Mouse (Mus musculus): ENCODE data around the gene Cbr4. TPM values are rescaled to one million over a fixed set of nuclear protein-coding genes. Genes with fewer than 3 reads are reported as not detected.
A peak's percentile ranks its signal among the peaks of the same experiment; 100 is the strongest.

The Cbr4 gene
- polyA plus RNA-seq, 1 experiment, result 11.7 TPM

- TF ChIP-seq CTCF (IDR thresholded peaks at IDR 0.05; ENCODE audit: borderline replicate concordance, extremely low read depth, insufficient read depth, insufficient read length), result no peak
- TF ChIP-seq POLR2A (IDR thresholded peaks at IDR 0.05; ENCODE audit: borderline replicate concordance, extremely low read depth, insufficient read depth, insufficient read length, poor library complexity, severe bottlenecking), result no peak
- peak; percentile 68 for DNase-seq (ENCODE audit: low read depth)
These were observed 20.6 kb upstream of the Cbr4 start for GRCm38 (mm10) chr8:61466696-61467552.

DNA sequence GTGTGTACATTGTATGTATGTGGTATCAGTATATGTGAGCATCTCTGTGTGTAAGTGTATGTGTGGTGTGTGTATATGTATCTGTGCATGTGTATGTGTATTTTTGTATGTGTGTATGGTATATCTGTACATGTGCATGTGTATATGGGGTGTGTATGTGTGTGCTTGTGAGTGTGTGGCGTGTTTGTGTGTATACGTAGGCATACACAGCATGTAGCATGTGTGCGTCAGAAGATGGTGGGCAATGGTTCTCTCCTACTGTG lies 20.1 kb upstream of the Cbr4 start:
- TF ChIP-seq POLR2A (IDR thresholded peaks at IDR 0.05; ENCODE audit: borderline replicate concordance, extremely low read depth, insufficient read depth, insufficient read length, poor library complexity, severe bottlenecking) (no peak), CTCF (IDR thresholded peaks at IDR 0.05; ENCODE audit: borderline replicate concordance, extremely low read depth, insufficient read depth, insufficient read length) (no peak)
- no peak for DNase-seq (ENCODE audit: low read depth)

DNA sequence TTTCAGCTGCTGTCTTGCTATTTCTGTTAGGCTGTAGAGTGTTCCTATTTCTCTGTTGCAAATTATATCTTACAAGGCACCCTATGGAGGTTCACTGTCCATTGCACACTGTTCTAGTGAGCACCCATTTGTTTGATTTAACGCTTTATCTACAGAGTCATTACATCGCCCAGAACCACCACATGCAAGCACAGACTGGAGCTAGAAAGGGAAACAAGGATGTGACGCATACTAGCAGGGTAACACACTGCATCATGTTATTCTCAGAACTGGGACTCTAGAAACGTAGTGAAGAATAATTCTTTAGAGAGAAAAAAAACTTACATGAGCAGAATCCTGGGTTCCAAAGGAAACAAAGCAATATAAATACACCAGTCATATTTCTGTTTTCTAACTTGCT lies 17.3 kb upstream of the Cbr4 start:
- no peak for DNase-seq (ENCODE audit: low read depth)
- TF ChIP-seq POLR2A (IDR thresholded peaks at IDR 0.05; ENCODE audit: borderline replicate concordance, extremely low read depth, insufficient read depth, insufficient read length, poor library complexity, severe bottlenecking), result no peak
- TF ChIP-seq CTCF (IDR thresholded peaks at IDR 0.05; ENCODE audit: borderline replicate concordance, extremely low read depth, insufficient read depth, insufficient read length), result no peak

DNA sequence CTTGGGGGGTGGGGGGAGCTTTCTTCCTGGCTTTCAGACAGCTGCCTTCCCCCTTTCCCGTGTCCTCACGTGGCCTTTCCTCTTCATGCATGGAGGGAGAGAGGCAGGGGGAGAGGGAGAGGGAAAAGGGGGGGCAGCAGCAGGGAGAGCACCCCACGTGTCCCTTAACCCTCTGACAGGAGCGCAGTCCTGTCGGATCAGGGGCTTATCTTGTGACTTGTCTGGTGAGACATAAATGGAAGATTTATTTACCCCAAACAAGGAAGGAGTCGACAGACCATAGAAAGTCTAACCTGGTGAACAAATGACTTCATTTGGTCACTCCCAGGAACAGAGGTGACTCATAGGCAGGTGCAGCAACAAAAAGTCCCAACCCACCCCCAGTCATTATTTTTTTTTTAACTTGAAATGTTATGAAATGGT lies 12.3 kb upstream of the Cbr4 start:
- TF ChIP-seq POLR2A (IDR thresholded peaks at IDR 0.05; ENCODE audit: borderline replicate concordance, extremely low read depth, insufficient read depth, insufficient read length, poor library complexity, severe bottlenecking) (no peak), CTCF (IDR thresholded peaks at IDR 0.05; ENCODE audit: borderline replicate concordance, extremely low read depth, insufficient read depth, insufficient read length) (no peak)
- no peak for DNase-seq (ENCODE audit: low read depth)

- no peak for TF ChIP-seq CTCF (IDR thresholded peaks at IDR 0.05; ENCODE audit: borderline replicate concordance, extremely low read depth, insufficient read depth, insufficient read length)
- TF ChIP-seq POLR2A (IDR thresholded peaks at IDR 0.05; ENCODE audit: borderline replicate concordance, extremely low read depth, insufficient read depth, insufficient read length, poor library complexity, severe bottlenecking), result no peak
- no peak for DNase-seq (ENCODE audit: low read depth)
These were observed 11.4 kb upstream of the Cbr4 start for GRCm38 (mm10) chr8:61476160-61476559.

DNA sequence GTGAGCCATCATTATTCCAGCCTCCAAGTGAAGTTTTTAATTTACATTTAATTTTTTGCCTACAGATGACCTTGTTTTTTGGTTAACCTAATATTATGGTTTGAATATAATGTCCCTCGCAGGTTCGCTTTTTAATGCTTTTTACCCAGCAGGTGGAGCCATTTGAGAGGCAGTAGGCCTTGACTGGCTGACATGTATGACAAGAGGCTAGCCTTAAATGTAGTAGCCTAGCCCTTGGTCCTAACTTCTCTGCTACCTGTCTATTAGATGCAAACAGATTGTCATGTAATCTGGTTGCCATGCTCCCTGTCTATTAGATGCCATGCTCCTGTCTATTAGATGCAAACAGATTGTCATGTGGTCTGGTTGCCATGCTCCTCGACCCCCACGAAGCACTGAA lies 9.4 kb upstream of the Cbr4 start:
- TF ChIP-seq CTCF (IDR thresholded peaks at IDR 0.05; ENCODE audit: borderline replicate concordance, extremely low read depth, insufficient read depth, insufficient read length), result no peak
- TF ChIP-seq POLR2A (IDR thresholded peaks at IDR 0.05; ENCODE audit: borderline replicate concordance, extremely low read depth, insufficient read depth, insufficient read length, poor library complexity, severe bottlenecking), result no peak
- DNase-seq (ENCODE audit: low read depth), result no peak

DNA sequence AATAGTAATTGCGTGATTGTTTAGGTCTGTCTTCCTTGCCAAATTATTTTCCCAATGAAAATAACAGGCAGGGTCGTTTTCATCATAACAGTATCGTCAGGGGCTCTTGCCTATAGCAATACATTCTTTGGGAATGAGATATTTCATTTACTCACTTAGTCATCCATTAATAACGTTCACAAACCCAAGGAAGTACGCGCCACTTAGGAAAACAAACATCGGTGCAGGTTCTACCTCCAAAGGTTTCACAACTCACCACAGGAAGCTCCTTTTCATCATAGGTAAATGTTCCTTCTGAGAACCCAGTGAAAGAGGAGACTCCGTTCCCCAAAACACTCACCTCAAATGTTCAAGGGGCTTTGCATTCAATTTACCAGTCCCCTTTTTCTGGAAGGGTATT lies 8.7 kb upstream of the Cbr4 start:
- DNase-seq (ENCODE audit: low read depth), result no peak
- no peak for TF ChIP-seq CTCF (IDR thresholded peaks at IDR 0.05; ENCODE audit: borderline replicate concordance, extremely low read depth, insufficient read depth, insufficient read length)
- TF ChIP-seq POLR2A (IDR thresholded peaks at IDR 0.05; ENCODE audit: borderline replicate concordance, extremely low read depth, insufficient read depth, insufficient read length, poor library complexity, severe bottlenecking), result no peak

GRCm38 (mm10) chr8:61479506-61480214 lies 7.9 kb upstream of the Cbr4 start:
- peak; percentile 68 for TF ChIP-seq CTCF (IDR thresholded peaks at IDR 0.05; ENCODE audit: borderline replicate concordance, extremely low read depth, insufficient read depth, insufficient read length)
- no peak for TF ChIP-seq POLR2A (IDR thresholded peaks at IDR 0.05; ENCODE audit: borderline replicate concordance, extremely low read depth, insufficient read depth, insufficient read length, poor library complexity, severe bottlenecking)
- peak; percentile 72 for DNase-seq (ENCODE audit: low read depth)

DNA sequence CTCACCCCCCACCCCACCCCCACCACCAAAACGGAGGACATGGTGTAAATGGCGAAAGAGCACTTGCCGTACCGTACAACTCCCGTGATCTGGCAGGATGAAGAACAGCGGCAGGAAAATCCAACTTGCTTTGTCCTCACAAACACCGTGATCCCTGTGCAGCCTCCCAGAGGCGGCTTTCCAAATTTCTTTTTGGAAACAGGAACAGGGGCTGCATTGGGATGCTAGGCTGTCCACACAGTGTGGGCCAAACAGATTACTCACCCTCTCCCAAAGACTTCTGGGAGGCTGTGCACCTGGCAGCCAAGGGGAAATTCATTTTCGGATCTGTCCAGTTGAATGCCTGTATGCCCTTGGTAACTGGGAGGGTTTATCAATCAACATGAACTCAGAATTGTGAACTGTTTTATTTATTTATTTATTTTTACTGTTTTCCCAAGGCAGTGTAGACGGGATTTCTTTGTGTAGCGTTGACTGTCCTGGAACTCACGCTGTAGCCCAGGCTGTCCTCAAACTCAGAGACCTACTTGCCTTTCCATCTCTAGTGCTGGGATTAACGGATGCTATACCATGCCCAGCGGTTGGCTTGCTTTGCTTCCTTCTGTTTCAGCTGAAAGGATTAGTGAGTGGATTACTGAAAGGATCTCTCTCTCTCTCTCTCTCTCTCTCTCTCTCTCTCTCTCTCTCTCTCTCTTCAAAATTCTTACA lies 7.1 kb upstream of the Cbr4 start:
- DNase-seq (ENCODE audit: low read depth), result no peak
- TF ChIP-seq POLR2A (IDR thresholded peaks at IDR 0.05; ENCODE audit: borderline replicate concordance, extremely low read depth, insufficient read depth, insufficient read length, poor library complexity, severe bottlenecking) (no peak), CTCF (IDR thresholded peaks at IDR 0.05; ENCODE audit: borderline replicate concordance, extremely low read depth, insufficient read depth, insufficient read length) (no peak)

- TF ChIP-seq POLR2A (IDR thresholded peaks at IDR 0.05; ENCODE audit: borderline replicate concordance, extremely low read depth, insufficient read depth, insufficient read length, poor library complexity, severe bottlenecking), result no peak
- no peak for TF ChIP-seq CTCF (IDR thresholded peaks at IDR 0.05; ENCODE audit: borderline replicate concordance, extremely low read depth, insufficient read depth, insufficient read length)
- no peak for DNase-seq (ENCODE audit: low read depth)
These were observed 508 bp upstream of the Cbr4 start for GRCm38 (mm10) chr8:61486923-61487529.

GRCm38 (mm10) chr8:61488631-61489030 lies 1.1 kb downstream of the Cbr4 start:
- TF ChIP-seq CTCF (IDR thresholded peaks at IDR 0.05; ENCODE audit: borderline replicate concordance, extremely low read depth, insufficient read depth, insufficient read length), result no peak
- TF ChIP-seq POLR2A (IDR thresholded peaks at IDR 0.05; ENCODE audit: borderline replicate concordance, extremely low read depth, insufficient read depth, insufficient read length, poor library complexity, severe bottlenecking), result no peak
- no peak for DNase-seq (ENCODE audit: low read depth)
